Mouse (Mus musculus) kidney, postnatal 0 days (tissue): Measurements from ENCODE around the gene Atp5mpl. TPM values are rescaled to one million over a fixed set of nuclear protein-coding genes. Genes with fewer than 3 reads are reported as not detected.

ENCODE experiments used
- ATAC-seq: fragments of 200-750 bp; cut with Nextera tagmentation; replicated peaks from 2 replicates; pipeline ENCODE4 v1.8.0; 2017; ENCODE audit warnings: low read depth, moderate number of reproducible peaks, moderate TSS enrichment, moderate library complexity; ENCODE audit not compliant: low FRiP score
- DNase-seq: peaks from one replicate; pipeline ENCODE4 v3.0.0-alpha.2; 2016; ENCODE audit warnings: low spot score
- H3K27ac ChIP-seq: fragments of 300-500 bp; sonication (generic); 2 replicates; pipeline ENCODE4 v1.5.1; 2014; ENCODE audit warnings: mild to moderate bottlenecking
- H3K27me3 ChIP-seq: fragments of 300-500 bp; sonication (generic); 2 replicates; pipeline ENCODE4 v1.6.1; 2014; ENCODE audit warnings: low read length, mixed read lengths; ENCODE audit not compliant: insufficient read depth
- H3K36me3 ChIP-seq: fragments of 300-500 bp; sonication (generic); 2 replicates; pipeline ENCODE4 v1.6.1; 2014; ENCODE audit warnings: low read length, mixed read lengths; ENCODE audit not compliant: insufficient read depth
- H3K4me1 ChIP-seq: fragments of 300-500 bp; sonication (generic); replicated peaks from 2 replicates; pipeline ENCODE4 v1.6.1; 2014; ENCODE audit warnings: antibody characterized with exemption, low read length, mixed read lengths; ENCODE audit not compliant: insufficient read depth
- H3K4me2 ChIP-seq: fragments of 300-500 bp; sonication (generic); 2 replicates; pipeline ENCODE4 v1.6.1; 2014; ENCODE audit warnings: mild to moderate bottlenecking, low read length, moderate library complexity, mixed read lengths
- H3K4me3 ChIP-seq: fragments of 300-500 bp; sonication (generic); replicated peaks from 2 replicates; pipeline ENCODE4 v1.5.1; 2014; ENCODE audit warnings: low read depth, low read length
- H3K9ac ChIP-seq: fragments of 300-500 bp; sonication (generic); 2 replicates; pipeline ENCODE4 v1.6.1; 2014; ENCODE audit warnings: low read depth, low read length
- H3K9me3 ChIP-seq: fragments of 300-500 bp; sonication (generic); replicated peaks from 2 replicates; pipeline ENCODE4 v1.6.1; 2016; ENCODE audit warnings: low read length, inconsistent platforms, mixed read lengths
- CTCF ChIP-seq: IDR thresholded peaks from 2 replicates; pipeline ENCODE4 v1.5.1; 2016; ENCODE audit warnings: antibody characterized with exemption, low read depth, mild to moderate bottlenecking, moderate library complexity
- WGBS: fragments of 180-500 bp; shearing (Covaris S2); extraction: QIAGEN DNeasy Blood & Tissue Kit; methylation state at CpG from one replicate; pipeline ENCODE4 v1.1.7; 2014; 5-methylcytosine and 5-hydroxymethylcytosine counted together
- polyA plus RNA-seq: library from polyadenylated mRNA; unstranded; fragments of >200 nt; fragmentation: Nextera tagmentation; extraction: Ambion mirVana; gene quantifications from 2 replicates; pipeline ENCODE4 v1.2.1, GENCODE M21; 2015

The Atp5mpl gene
- polyA plus RNA-seq, 1 experiment from 2014 or later, result 1,318 TPM

GRCm38 (mm10) chr12:111933971-111934370 lies 32.8 kb downstream of the Atp5mpl start:
- Histone ChIP-seq H3K4me3 (no peak overlapping the region), H3K4me2 (no peak overlapping the region), H3K27ac (peak overlapping the region; percentile 38; the same call in 1 of the 2 replicates), H3K9ac (no peak overlapping the region), H3K4me1 (peaks cover 54% of the 10 kb centered on the region), H3K36me3 (no peaks in the 10 kb centered on the region), H3K27me3 (no peaks in the 10 kb centered on the region), H3K9me3 (no peaks in the 10 kb centered on the region)
- ATAC-seq, result no peak
- no peak for DNase-seq
- no peak for TF ChIP-seq CTCF
- WGBS, result 51% methylated on average over 2 of the region's 2 CpGs

- Histone ChIP-seq H3K36me3 (no peaks in the 10 kb centered on the region), H3K4me1 (peaks cover 48% of the 10 kb centered on the region), H3K4me2 (no peak overlapping the region), H3K9ac (no peak overlapping the region), H3K27me3 (no peaks in the 10 kb centered on the region), H3K27ac (peak overlapping the region; percentile 38), H3K9me3 (no peaks in the 10 kb centered on the region), H3K4me3 (no peak overlapping the region)
- peak; percentile 23 for TF ChIP-seq CTCF
- peak; percentile 80 for ATAC-seq
- WGBS, result 43% methylated on average over 11 of the region's 11 CpGs
- peak; percentile 78 for DNase-seq
Measured at GRCm38 (mm10) chr12:111933032-111933704, 33.6 kb downstream of the Atp5mpl start.

GRCm38 (mm10) chr12:111932513-111932912 lies 34.3 kb downstream of the Atp5mpl start:
- H3K27me3 ChIP-seq, result no peaks in the 10 kb centered on the region
- no peak overlapping the region for H3K4me2 ChIP-seq
- no peaks in the 10 kb centered on the region for H3K36me3 ChIP-seq
- H3K9ac ChIP-seq, result no peak overlapping the region
- ATAC-seq (no peak), DNase-seq (no peak)
- TF ChIP-seq CTCF, result no peak
- H3K4me1 ChIP-seq, result peaks cover 41% of the 10 kb centered on the region
- no peaks in the 10 kb centered on the region for H3K9me3 ChIP-seq
- H3K27ac ChIP-seq, result peak overlapping the region; percentile 38; the same call in 1 of the 2 replicates
- no peak overlapping the region for H3K4me3 ChIP-seq
- WGBS, result 36% methylated on average over 3 of the region's 3 CpGs

GRCm38 (mm10) chr12:111931411-111932025 lies 35.3 kb downstream of the Atp5mpl start:
- H3K9me3 ChIP-seq, result no peaks in the 10 kb centered on the region
- no peak overlapping the region for H3K9ac ChIP-seq
- H3K36me3 ChIP-seq, result no peaks in the 10 kb centered on the region
- H3K4me3 ChIP-seq, result no peak overlapping the region
- H3K4me2 ChIP-seq, result no peak overlapping the region
- 63% methylated on average over 9 of the region's 9 CpGs for WGBS
- TF ChIP-seq CTCF, result no peak
- no peaks in the 10 kb centered on the region for H3K27me3 ChIP-seq
- H3K27ac ChIP-seq, result no peak overlapping the region
- DNase-seq, result no peak
- ATAC-seq, result no peak
- H3K4me1 ChIP-seq, result peaks cover 31% of the 10 kb centered on the region

- ATAC-seq (no peak), DNase-seq (no peak)
- 77% methylated on average over 18 of the region's 18 CpGs for WGBS
- no peak for TF ChIP-seq CTCF
- Histone ChIP-seq H3K27ac (no peak overlapping the region), H3K27me3 (no peaks in the 10 kb centered on the region), H3K4me3 (no peak overlapping the region), H3K9me3 (no peaks in the 10 kb centered on the region), H3K36me3 (no peaks in the 10 kb centered on the region), H3K4me2 (no peak overlapping the region), H3K9ac (peak overlapping the region; percentile 1; the same call in 1 of the 2 replicates), H3K4me1 (peaks cover 15% of the 10 kb centered on the region)
Measured at GRCm38 (mm10) chr12:111928411-111928966, 38.3 kb downstream of the Atp5mpl start.

- no peak for DNase-seq
- 0 out of 2 replicates have a peak, but pooled peaks cover 4% of the 10 kb centered on the region for H3K4me1 ChIP-seq
- TF ChIP-seq CTCF, result no peak
- 54% methylated on average over 1 of the region's 1 CpGs for WGBS
- no peaks in the 10 kb centered on the region for H3K36me3 ChIP-seq
- no peaks in the 10 kb centered on the region for H3K27me3 ChIP-seq
- no peak overlapping the region for H3K27ac ChIP-seq
- H3K4me2 ChIP-seq, result no peak overlapping the region
- H3K9ac ChIP-seq, result no peak overlapping the region
- H3K9me3 ChIP-seq, result no peaks in the 10 kb centered on the region
- H3K4me3 ChIP-seq, result no peak overlapping the region
- ATAC-seq, result no peak
Measured at GRCm38 (mm10) chr12:111927338-111927737, 39.4 kb downstream of the Atp5mpl start.
